ENCODE assay signal across 8 mouse cellular contexts in genomic region chr10:94689176-94689510, GRCm38 (mm10). TPM values are rescaled to one million over a fixed set of nuclear protein-coding genes. Genes with fewer than 3 reads are reported as not detected.
A peak's percentile ranks its signal among the peaks of the same experiment; 100 is the strongest.
DNase-seq lines count a peak whose midpoint lies in the region; ATAC-seq and TF ChIP-seq lines count a peak whose summit lies in the region.

No protein-coding gene starts in this region.

- peak overlapping the region; percentile 93 for H3K4me2 ChIP-seq in heart, embryonic 14.5 days (ENCODE audit: low read length)
- peak overlapping the region; percentile 63 for H3K4me2 ChIP-seq in hindbrain, embryonic 12.5 days (replicated peaks)

- WGBS in heart, embryonic 14.5 days: 0% methylated on average over 7 of the region's 7 CpGs
- WGBS in hindbrain, embryonic 12.5 days: under 1% methylated on average over 7 of the region's 7 CpGs
- under 1% methylated on average over 7 of the region's 7 CpGs for WGBS in midbrain, embryonic 10.5 days

- peak overlapping the region; percentile 74 to 97 for H3K4me3 ChIP-seq in heart, embryonic 14.5 days (ENCODE audit: control insufficient read depth in 1 of 2, insufficient read depth in 1 of 2, low read depth in 1 of 2, low read length in 2 of 2)
- H3K4me3 ChIP-seq in MEL (ENCODE audit: control insufficient read depth in 1 of 2, insufficient read depth in 1 of 2, low read depth in 2 of 2, low read length in 2 of 2): peak overlapping the region; percentile 80 to 88
- peak overlapping the region; percentile 96 for H3K4me3 ChIP-seq in hindbrain, embryonic 12.5 days
- H3K4me3 ChIP-seq in midbrain, embryonic 10.5 days: peak overlapping the region; percentile 97

- no peaks in the 10 kb centered on the region for H3K9me3 ChIP-seq in heart, embryonic 14.5 days (ENCODE audit: control insufficient read depth, low read length)
- H3K9me3 ChIP-seq in MEL (replicated peaks; ENCODE audit: insufficient read depth, low read length): no peaks in the 10 kb centered on the region
- no peaks in the 10 kb centered on the region for H3K9me3 ChIP-seq in hindbrain, embryonic 12.5 days (replicated peaks)
- H3K9me3 ChIP-seq in midbrain, embryonic 10.5 days (replicated peaks): peaks cover 16% of the 10 kb centered on the region; the same call in 1 of the 2 replicates

- no peaks in the 10 kb centered on the region for H3K27me3 ChIP-seq in heart, embryonic 14.5 days (ENCODE audit: control insufficient read depth, insufficient read depth, low read length)
- no peaks in the 10 kb centered on the region for H3K27me3 ChIP-seq in MEL (ENCODE audit: control insufficient read depth in 1 of 2, insufficient read depth in 2 of 2, low read length in 2 of 2)
- H3K27me3 ChIP-seq in hindbrain, embryonic 12.5 days: no peaks in the 10 kb centered on the region
- H3K27me3 ChIP-seq in midbrain, embryonic 10.5 days (ENCODE audit: low read depth, poor library complexity, severe bottlenecking): no peaks in the 10 kb centered on the region

- TF ChIP-seq CTCF in MEL (IDR thresholded peaks at IDR 0.05 in 2 of 3, conservative IDR thresholded peaks at IDR 0.05 in 1 of 3; ENCODE audit: control insufficient read depth in 1 of 3, insufficient read depth in 1 of 3, low read depth in 2 of 3, low read length in 3 of 3, poor library complexity in 1 of 3, severe bottlenecking in 1 of 3): no peak

- H3K9ac ChIP-seq in heart, embryonic 14.5 days (ENCODE audit: low read length): peak overlapping the region; percentile 94
- peak overlapping the region; percentile 95 for H3K9ac ChIP-seq in MEL (ENCODE audit: control insufficient read depth, low read depth, low read length, poor library complexity, severe bottlenecking)
- H3K9ac ChIP-seq in hindbrain, embryonic 12.5 days: peak overlapping the region; percentile 92

- no peak for DNase-seq in heart, postnatal 25 days (ENCODE audit: low spot score)
- DNase-seq in MEL (ENCODE audit: low read depth, low spot score): no peak
- no peak for DNase-seq in midbrain, embryonic 10.5 days (ENCODE audit: low spot score)
- no peak for DNase-seq in spleen, adult 12 weeks (ENCODE audit: low spot score)
- no peak for DNase-seq in Muller cell, postnatal 12 days (ENCODE audit: inconsistent ontology term)
- DNase-seq in kidney, postnatal 4 days: no peak

- no peak; the same call in 1 of the 2 replicates for ATAC-seq in heart, embryonic 14.5 days (ENCODE audit: insufficient number of reproducible peaks, insufficient read depth, low FRiP score, low read depth)
- no peak; the same call in 1 of the 2 replicates for ATAC-seq in hindbrain, embryonic 12.5 days (ENCODE audit: low FRiP score)

- H3K36me3 ChIP-seq in heart, embryonic 14.5 days (ENCODE audit: control insufficient read depth, insufficient read depth, low read length): no peaks in the 10 kb centered on the region
- H3K36me3 ChIP-seq in MEL (ENCODE audit: control insufficient read depth in 1 of 2, insufficient read depth in 2 of 2, low read length in 2 of 2): peaks cover 0 to 18% of the 10 kb centered on the region in 2 experiments; a peak in 3 of 4 replicates
- H3K36me3 ChIP-seq in hindbrain, embryonic 12.5 days: no peaks in the 10 kb centered on the region
- peaks cover 15% of the 10 kb centered on the region for H3K36me3 ChIP-seq in midbrain, embryonic 10.5 days

- peaks cover 25% of the 10 kb centered on the region for H3K79me2 ChIP-seq in MEL (ENCODE audit: control insufficient read depth, insufficient read depth, low read length, poor library complexity)

- no peak for TF ChIP-seq EP300 in MEL (IDR thresholded peaks at IDR 0.05; ENCODE audit: low read depth in 1 of 2, low read length in 2 of 2)

- no peak for TF ChIP-seq POLR2A in MEL (IDR thresholded peaks at IDR 0.05; ENCODE audit: control insufficient read depth in 1 of 2, insufficient read depth in 1 of 2, low read depth in 1 of 2, low read length in 2 of 2, poor library complexity in 1 of 2)

- peak overlapping the region; percentile 78 to 98 for H3K27ac ChIP-seq in heart, embryonic 14.5 days (replicated peaks in 1 of 2; ENCODE audit: control insufficient read depth in 1 of 2, insufficient read depth in 1 of 2, low read depth in 2 of 2, low read length in 2 of 2)
- peak overlapping the region; percentile 62 for H3K27ac ChIP-seq in MEL (ENCODE audit: control insufficient read depth, low read depth, low read length)
- H3K27ac ChIP-seq in hindbrain, embryonic 12.5 days: peak overlapping the region; percentile 90
- peak overlapping the region; percentile 97 for H3K27ac ChIP-seq in midbrain, embryonic 10.5 days (replicated peaks)

- intact Hi-C loops in heart, postnatal 25 days (cut with DNase I): no loop called here

- no peak for TF ChIP-seq RAD21 in MEL (IDR thresholded peaks at IDR 0.05; ENCODE audit: low read depth, low read length)

- H3K4me1 ChIP-seq in heart, embryonic 14.5 days (ENCODE audit: control insufficient read depth in 2 of 2, insufficient read depth in 2 of 2, low read length in 2 of 2): peaks cover 3 to 9% of the 10 kb centered on the region in 2 experiments; a peak in 3 of 4 replicates
- peaks cover 0 to 12% of the 10 kb centered on the region in 2 experiments; a peak in 2 of 4 replicates for H3K4me1 ChIP-seq in MEL (ENCODE audit: control insufficient read depth in 1 of 2, insufficient read depth in 2 of 2, low read length in 2 of 2)
- H3K4me1 ChIP-seq in hindbrain, embryonic 12.5 days: peaks cover 14% of the 10 kb centered on the region
- H3K4me1 ChIP-seq in midbrain, embryonic 10.5 days: peaks cover 24% of the 10 kb centered on the region

TF ChIP-seq in MEL, 35 proteins besides CTCF, POLR2A, EP300 and RAD21:
- TF ChIP-seq JUND (IDR thresholded peaks at IDR 0.05; ENCODE audit: low read depth, low read length) (no peak), MXI1 (IDR thresholded peaks at IDR 0.05; ENCODE audit: low read depth, low read length) (peak; percentile 57; the same call in 1 of the 2 replicates), POLR2AphosphoS5 (IDR thresholded peaks at IDR 0.05; ENCODE audit: borderline replicate concordance, low read depth, low read length) (no peak)

RNA-seq across cellular contexts. Expression of gene Cep83, which starts 0.7 kb away (rescaled TPM):
- 17.1 and 21.5 TPM in 2 replicates for polyA plus RNA-seq in heart, embryonic 14.5 days (2014; fragmentation: Nextera tagmentation; extraction: Ambion mirVana)
- 10 to 100 TPM; 21.7 TPM for total RNA-seq in heart, postnatal 25 days (2021)
- total RNA-seq in MEL (2012; rRNA removed): 22.4 and 23.9 TPM in 2 replicates
- polyA plus RNA-seq in MEL (2012; ENCODE audit: insufficient read depth in 1 of 2, insufficient read length in 2 of 2, low read depth in 1 of 2, low replicate concordance in 2 of 2, missing spikeins in 1 of 2): 100 to 1,000 TPM in 1 of 2 experiments, 10 to 100 TPM in 1; 25.9 to 231 TPM
- 27.2 and 29.0 TPM in 2 replicates for polyA plus RNA-seq in hindbrain, embryonic 12.5 days (2016; fragmentation: Nextera tagmentation; extraction: Ambion mirVana)
- polyA plus RNA-seq in midbrain, embryonic 10.5 days (2016; fragmentation: Nextera tagmentation; extraction: Ambion mirVana): 17.2 and 17.5 TPM in 2 replicates
